Mouse (Mus musculus) megakaryocyte-erythroid progenitor cell, adult 5-6 weeks (primary cell): ENCODE measurements around the gene Man1b1. TPM values are rescaled to one million over a fixed set of nuclear protein-coding genes. Genes with fewer than 3 reads are reported as not detected.

Experiments
- ATAC-seq: replicated peaks from 2 replicates; pipeline ENCODE4 v1.8.0; 2016; ENCODE audit warnings: mild to moderate bottlenecking, inconsistent platforms; ENCODE audit not compliant: severe bottlenecking, poor library complexity, low FRiP score, low TSS enrichment
- total RNA-seq, 2 experiments: library from RNA; stranded (forward) in 1 of 2; stranded (reverse) in 1 of 2; fragments of 200-1000, 215-1000 nt in 1 of 2; fragments of >200 nt in 1 of 2; fragmentation: Nextera tagmentation in 1 of 2; gene quantifications; 2 replicates each; pipeline ENCODE4 v1.2.3; 2014 to 2017

The Man1b1 gene
- total RNA-seq, 2 experiments from 2014 or later, result 37.1 to 82.7 TPM

- peak; percentile 67 for ATAC-seq
These were observed 27.2 kb upstream of the Man1b1 start for GRCm38 (mm10) chr2:25304657-25305541.

- no peak for ATAC-seq
These were observed 26.4 kb upstream of the Man1b1 start for GRCm38 (mm10) chr2:25305587-25306359.

GRCm38 (mm10) chr2:25310180-25310579 is 22.0 kb upstream of the Man1b1 start:
- no peak for ATAC-seq

- no peak for ATAC-seq
These were observed 21.2 kb upstream of the Man1b1 start for GRCm38 (mm10) chr2:25310969-25311368.

GRCm38 (mm10) chr2:25311491-25311891 is 20.6 kb upstream of the Man1b1 start:
- ATAC-seq, result no peak

GRCm38 (mm10) chr2:25318119-25318966 is 13.8 kb upstream of the Man1b1 start:
- peak; percentile 14; the same call in 1 of the 2 replicates for ATAC-seq

- peak; percentile 82 for ATAC-seq
These were observed 13.0 kb upstream of the Man1b1 start, which contains the start of gene Grin1 for GRCm38 (mm10) chr2:25318971-25319773. Gene Grin1, minus strand, starts transcription at chr2:25319187.

GRCm38 (mm10) chr2:25320084-25320483 is 12.1 kb upstream of the Man1b1 start:
- no peak for ATAC-seq

GRCm38 (mm10) chr2:25326036-25326435 is 6.1 kb upstream of the Man1b1 start:
- no peak for ATAC-seq

GRCm38 (mm10) chr2:25328440-25328839 is 3.7 kb upstream of the Man1b1 start:
- ATAC-seq, result no peak

GRCm38 (mm10) chr2:25331470-25331869 is 668 bp upstream of the Man1b1 start:
- no peak for ATAC-seq

- ATAC-seq, result 0 out of 2 replicates have a peak, but pooled peaks have one; percentile 6
These were observed 1.4 kb downstream of the Man1b1 start for GRCm38 (mm10) chr2:25333569-25333968.

- no peak; the same call in 1 of the 2 replicates for ATAC-seq
These were observed 6.2 kb downstream of the Man1b1 start for GRCm38 (mm10) chr2:25338303-25338702.

GRCm38 (mm10) chr2:25348162-25348561 is 16.0 kb downstream of the Man1b1 start:
- no peak for ATAC-seq

- no peak for ATAC-seq
These were observed 17.4 kb downstream of the Man1b1 start for GRCm38 (mm10) chr2:25349499-25349898.

- no peak for ATAC-seq
These were observed 18.6 kb downstream of the Man1b1 start for GRCm38 (mm10) chr2:25350701-25351100.

- no peak for ATAC-seq
These were observed 22.1 kb downstream of the Man1b1 start for GRCm38 (mm10) chr2:25354211-25354610.

GRCm38 (mm10) chr2:25355419-25356066 is 23.4 kb downstream of the Man1b1 start:
- ATAC-seq, result peak; percentile 15; the same call in 1 of the 2 replicates
